In genomic region chr17:78374756-78375155, GRCm38 (mm10) we compare ENCODE assay signal across 23 mouse cellular contexts. TPM values are rescaled to one million over a fixed set of nuclear protein-coding genes. Genes with fewer than 3 reads are reported as not detected.
DNase-seq lines count a peak whose midpoint lies in the region; ATAC-seq and TF ChIP-seq lines count a peak whose summit lies in the region.
"Had no signal": no experiment of that assay in that cellular context is flagged by ENCODE, and none has a peak within 500 bp of the region (broad histone marks: within the 10 kb centered on the region; RNA-seq: fewer than 3 reads in every experiment).

No protein-coding gene starts in this region.

- H3K27ac ChIP-seq in heart, adult 2 months, result peak overlapping the region; percentile 24; the same call in 1 of the 2 replicates
- no peak overlapping the region for H3K27ac ChIP-seq in hindbrain, embryonic 11.5 days (ENCODE audit: low read depth, low read length)
- no peak overlapping the region for H3K27ac ChIP-seq in hindbrain, embryonic 12.5 days
- peak overlapping the region; percentile 74 for H3K27ac ChIP-seq in CH12.LX (ENCODE audit: insufficient read depth, low read depth)
- H3K27ac ChIP-seq: embryonic facial prominence, embryonic 13.5 days; forebrain, embryonic 12.5 days; heart, embryonic 13.5 days; left cerebral cortex, adult 2 months; midbrain, embryonic 12.5 days; stomach, embryonic 15.5 days had no signal

- H3K4me2 ChIP-seq in hindbrain, embryonic 11.5 days (replicated peaks; ENCODE audit: low read depth, low read length), result no peak overlapping the region
- no peak overlapping the region for H3K4me2 ChIP-seq in hindbrain, embryonic 12.5 days (replicated peaks)
- H3K4me2 ChIP-seq in CH12.LX (ENCODE audit: insufficient read depth, low read depth, poor library complexity, severe bottlenecking), result peak overlapping the region; percentile 69; the same call in 1 of the 2 replicates
- H3K4me2 ChIP-seq: embryonic facial prominence, embryonic 13.5 days; forebrain, embryonic 12.5 days; heart, embryonic 13.5 days; midbrain, embryonic 12.5 days; stomach, embryonic 15.5 days had no signal

- no peak for ATAC-seq in hindbrain, embryonic 11.5 days (ENCODE audit: low FRiP score)
- no peak for ATAC-seq in hindbrain, embryonic 12.5 days (ENCODE audit: low FRiP score)
- ATAC-seq: hindbrain, embryonic 16.5 days; intestine, postnatal 0 days had no signal

- H3K4me3 ChIP-seq in heart, adult 2 months, result no peak overlapping the region
- H3K4me3 ChIP-seq in hindbrain, embryonic 11.5 days (ENCODE audit: low read depth, low read length), result no peak overlapping the region
- no peak overlapping the region for H3K4me3 ChIP-seq in hindbrain, embryonic 12.5 days
- no peak overlapping the region for H3K4me3 ChIP-seq in CH12.LX (replicated peaks in 1 of 3; ENCODE audit: low read depth in 2 of 3, low read length in 2 of 3, poor library complexity in 1 of 3)
- H3K4me3 ChIP-seq: embryonic facial prominence, embryonic 13.5 days; erythroblast, embryonic 14.5 days; forebrain, embryonic 12.5 days; heart, embryonic 13.5 days; left cerebral cortex, adult 2 months; midbrain, embryonic 12.5 days; stomach, embryonic 15.5 days had no signal

- no peak for TF ChIP-seq RAD21 in CH12.LX (IDR thresholded peaks at IDR 0.05; ENCODE audit: low read depth, low read length)

- 42% methylated on average over 10 of the region's 10 CpGs for WGBS in heart, adult 2 months
- WGBS in hindbrain, embryonic 11.5 days, result 45% methylated on average over 10 of the region's 10 CpGs
- WGBS in hindbrain, embryonic 12.5 days, result 30% methylated on average over 10 of the region's 10 CpGs

- H3K27me3 ChIP-seq in heart, adult 2 months (ENCODE audit: control insufficient read depth, insufficient read depth, low read length), result no peaks in the 10 kb centered on the region
- no peaks in the 10 kb centered on the region for H3K27me3 ChIP-seq in hindbrain, embryonic 11.5 days (ENCODE audit: control insufficient read depth, insufficient read depth, low read length)
- H3K27me3 ChIP-seq in hindbrain, embryonic 12.5 days, result no peaks in the 10 kb centered on the region
- H3K27me3 ChIP-seq in CH12.LX (replicated peaks), result no peaks in the 10 kb centered on the region
- H3K27me3 ChIP-seq: embryonic facial prominence, embryonic 13.5 days; forebrain, embryonic 12.5 days; heart, embryonic 13.5 days; midbrain, embryonic 12.5 days; stomach, embryonic 15.5 days had no signal

- peaks cover 6% of the 10 kb centered on the region for H3K4me1 ChIP-seq in heart, adult 2 months (ENCODE audit: control insufficient read depth, insufficient read depth, low read length)
- no peaks in the 10 kb centered on the region for H3K4me1 ChIP-seq in hindbrain, embryonic 11.5 days (replicated peaks; ENCODE audit: control insufficient read depth, insufficient read depth, low read length)
- no peaks in the 10 kb centered on the region for H3K4me1 ChIP-seq in hindbrain, embryonic 12.5 days
- H3K4me1 ChIP-seq in CH12.LX (ENCODE audit: control insufficient read depth in 1 of 2, insufficient read depth in 2 of 2), result peaks cover 13 to 39% of the 10 kb centered on the region in 2 experiments
- H3K4me1 ChIP-seq: embryonic facial prominence, embryonic 13.5 days; forebrain, embryonic 12.5 days; midbrain, embryonic 12.5 days; stomach, embryonic 15.5 days had no signal

- H3K36me3 ChIP-seq in heart, adult 2 months (ENCODE audit: control insufficient read depth, insufficient read depth, low read length), result peaks cover 3% of the 10 kb centered on the region
- 0 out of 2 replicates have a peak, but pooled peaks cover 2% of the 10 kb centered on the region for H3K36me3 ChIP-seq in hindbrain, embryonic 11.5 days (ENCODE audit: control insufficient read depth, insufficient read depth, low read length)
- H3K36me3 ChIP-seq in hindbrain, embryonic 12.5 days, result peaks cover 33% of the 10 kb centered on the region
- H3K36me3 ChIP-seq in CH12.LX (replicated peaks in 1 of 2; ENCODE audit: control insufficient read depth in 1 of 2, insufficient read depth in 1 of 2, low read length in 1 of 2), result peaks cover 34 to 76% of the 10 kb centered on the region in 2 experiments

- in situ Hi-C loops in CH12.LX (cut with MboI; ENCODE audit: low pct_ligation_motif_present, low pct_unique_long_range_greater_than_20kb, low sequenced_read_pairs), result no loop called here

- no peak for TF ChIP-seq POLR2A in heart, adult 2 months (IDR thresholded peaks at IDR 0.05; ENCODE audit: insufficient read depth, low read depth, low read length)
- TF ChIP-seq POLR2A in CH12.LX (IDR thresholded peaks at IDR 0.05; ENCODE audit: low read depth, low read length), result no peak

- dilution Hi-C loops in CH12.LX (cut with MboI; ENCODE audit: extremely low pct_ligation_motif_present, extremely low pct_unique_long_range_greater_than_20kb, low sequenced_read_pairs), result no loop called here

- no peaks in the 10 kb centered on the region for H3K9me3 ChIP-seq in hindbrain, embryonic 11.5 days (ENCODE audit: control insufficient read depth, low read length)
- no peaks in the 10 kb centered on the region for H3K9me3 ChIP-seq in hindbrain, embryonic 12.5 days (replicated peaks)
- H3K9me3 ChIP-seq in CH12.LX (replicated peaks; ENCODE audit: low read length), result no peaks in the 10 kb centered on the region
- H3K9me3 ChIP-seq: embryonic facial prominence, embryonic 13.5 days; forebrain, embryonic 12.5 days; G1E; heart, embryonic 13.5 days; midbrain, embryonic 12.5 days; stomach, embryonic 15.5 days had no signal

- intact Hi-C loops in heart, adult 2 months (cut with DNase I), result no loop called here

- TF ChIP-seq EP300 in heart, adult 2 months (IDR thresholded peaks at IDR 0.05; ENCODE audit: insufficient read depth, low read depth, low read length), result 0 out of 2 replicates have a peak, but pooled peaks have one; percentile 10
- TF ChIP-seq EP300 in CH12.LX (IDR thresholded peaks at IDR 0.05; ENCODE audit: low read length), result no peak; the same call in 1 of the 2 replicates

- TF ChIP-seq CTCF in heart, adult 2 months (IDR thresholded peaks at IDR 0.05), result no peak
- TF ChIP-seq CTCF in CH12.LX (conservative IDR thresholded peaks at IDR 0.05 in 1 of 2, IDR thresholded peaks at IDR 0.05 in 1 of 2; ENCODE audit: low read depth in 2 of 2, low read length in 2 of 2), result no peak

- no peak overlapping the region for H3K9ac ChIP-seq in heart, adult 2 months (ENCODE audit: low read depth, low read length)
- H3K9ac ChIP-seq in hindbrain, embryonic 11.5 days (ENCODE audit: low read depth, low read length), result no peak overlapping the region
- H3K9ac ChIP-seq in hindbrain, embryonic 12.5 days, result no peak overlapping the region
- H3K9ac ChIP-seq in CH12.LX (ENCODE audit: insufficient read depth, low read depth), result 0 out of 2 replicates have a peak overlapping the region, but pooled peaks have one; percentile 5
- H3K9ac ChIP-seq: embryonic facial prominence, embryonic 13.5 days; forebrain, embryonic 12.5 days; heart, embryonic 13.5 days; midbrain, embryonic 12.5 days; stomach, embryonic 15.5 days had no signal

- no peak for DNase-seq in heart, adult 2 months
- no peak for DNase-seq in heart, postnatal 4 days
- peak; percentile 22 for DNase-seq in hindbrain, embryonic 11.5 days (ENCODE audit: low spot score)
- DNase-seq in CH12.LX (ENCODE audit: extremely low read depth), result no peak
- DNase-seq in embryo, embryonic 9.5 days (ENCODE audit: extremely low spot score), result peak; percentile 9
- DNase-seq in Muller cell, postnatal 12 days (ENCODE audit: inconsistent ontology term), result no peak
- no peak for DNase-seq in lung, postnatal 25 days (ENCODE audit: low spot score)
- DNase-seq: adrenal gland, adult 2 months; cerebellum, adult 8-10 months; lung, adult 18-20 months; lung, postnatal 10 days; thymus, postnatal 4 days had no signal

- H3K79me2 ChIP-seq in heart, adult 2 months (replicated peaks; ENCODE audit: control insufficient read depth, insufficient read depth, low read length), result no peaks in the 10 kb centered on the region
- H3K79me2 ChIP-seq in CH12.LX (replicated peaks; ENCODE audit: control insufficient read depth, extremely low read depth, insufficient read depth, poor library complexity, severe bottlenecking), result no peaks in the 10 kb centered on the region

TF ChIP-seq in CH12.LX, 34 proteins besides CTCF, POLR2A, EP300 and RAD21:
- TF ChIP-seq POLR2AphosphoS2 (IDR thresholded peaks at IDR 0.05; ENCODE audit: low read depth, low read length) (no peak), MYC (IDR thresholded peaks at IDR 0.05; ENCODE audit: low read depth, low read length) (no peak), USF2 (conservative IDR thresholded peaks at IDR 0.05; ENCODE audit: low read depth, low read length) (no peak), NRF1 (IDR thresholded peaks at IDR 0.05; ENCODE audit: low read depth, low read length) (no peak)

RNA-seq across cellular contexts. Expression of gene Fez2, which starts 43.2 kb away (rescaled TPM):
- 10 to 100 TPM; 76.7 to 80.1 TPM for total RNA-seq in heart, adult 2 months (2021)
- polyA plus RNA-seq in heart, adult 2 months (2012; rRNA removed), result 50.4 and 79.4 TPM in 2 replicates
- total RNA-seq in heart, postnatal 4 days (2021), result 10 to 100 TPM; 81.9 to 84.0 TPM
- polyA plus RNA-seq in hindbrain, embryonic 11.5 days (2014; fragmentation: Nextera tagmentation; extraction: Ambion mirVana), result 52.4 and 56.1 TPM in 2 replicates
- polyA plus RNA-seq in hindbrain, embryonic 12.5 days (2016; fragmentation: Nextera tagmentation; extraction: Ambion mirVana), result 44.8 and 48.9 TPM in 2 replicates
- total RNA-seq in CH12.LX (2012; rRNA removed), result 12.8 and 14.2 TPM in 2 replicates
- total RNA-seq in CH12.LX (2014; rRNA removed), result 13.5 and 14.8 TPM in 2 replicates
- 17.6 and 18.7 TPM in 2 replicates for polyA plus RNA-seq in CH12.LX (2012; ENCODE audit: insufficient read length, low read depth)

Comparison
In these comparisons a context has a peak if more than half of its experiments do, and no peak if none do; other contexts are left out.
1. DNase-seq: peak in hindbrain, embryonic 11.5 days (single experiment) and embryo, embryonic 9.5 days (single experiment); none in heart, adult 2 months (0 of 2), heart, postnatal 4 days (single experiment), CH12.LX (single experiment), Muller cell, postnatal 12 days (single experiment) and lung, postnatal 25 days (single experiment).
2. H3K27ac ChIP-seq: peak in heart, adult 2 months (single experiment) and CH12.LX (single experiment); none in hindbrain, embryonic 11.5 days (single experiment) and hindbrain, embryonic 12.5 days (single experiment).